In the genomic region with DNA sequence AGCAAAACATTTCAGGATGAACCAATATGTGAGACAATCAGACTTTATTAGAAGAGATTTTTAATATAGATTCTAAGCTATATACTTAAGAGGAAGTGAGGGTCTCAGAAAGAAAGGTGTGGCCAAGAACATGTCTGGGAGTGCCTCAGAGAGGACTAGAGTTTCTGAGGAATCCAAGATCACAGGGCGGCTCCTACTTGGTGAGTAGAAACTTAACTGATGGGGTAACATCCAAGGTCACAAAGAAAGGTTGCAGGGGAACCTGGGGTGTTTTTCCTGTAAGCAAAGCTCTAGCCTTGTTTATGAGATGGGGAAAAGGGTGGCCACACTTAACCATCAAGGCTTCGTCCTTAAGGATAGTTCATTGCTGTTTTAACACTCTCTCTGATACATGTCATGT, we compare ENCODE assay signal across 17 mouse cellular contexts.
"Had no signal": no experiment of that assay in that cellular context is flagged by ENCODE, and none has a peak within 500 bp of the region (broad histone marks: within the 10 kb centered on the region; RNA-seq: fewer than 3 reads in every experiment).

No protein-coding gene starts in this region.

- H3K4me2 ChIP-seq: lung, embryonic 14.5 days; midbrain, embryonic 12.5 days; neural tube, embryonic 13.5 days; neural tube, embryonic 15.5 days; stomach, embryonic 15.5 days had no signal

- H3K27me3 ChIP-seq: liver, embryonic 15.5 days; midbrain, embryonic 12.5 days; neural tube, embryonic 13.5 days; neural tube, embryonic 15.5 days; stomach, embryonic 15.5 days had no signal

- H3K36me3 ChIP-seq: liver, embryonic 15.5 days; midbrain, embryonic 10.5 days; midbrain, embryonic 12.5 days; neural tube, embryonic 13.5 days; neural tube, embryonic 15.5 days; stomach, embryonic 15.5 days had no signal

- H3K9me3 ChIP-seq: liver, embryonic 15.5 days; midbrain, embryonic 10.5 days; midbrain, embryonic 12.5 days; neural tube, embryonic 13.5 days; neural tube, embryonic 15.5 days; stomach, embryonic 15.5 days had no signal

- H3K27ac ChIP-seq: liver, embryonic 15.5 days; midbrain, embryonic 10.5 days; midbrain, embryonic 12.5 days; neural tube, embryonic 13.5 days; neural tube, embryonic 15.5 days; stomach, embryonic 15.5 days; stomach, postnatal 0 days had no signal

- H3K9ac ChIP-seq: liver, embryonic 15.5 days; lung, embryonic 14.5 days; midbrain, embryonic 12.5 days; neural tube, embryonic 13.5 days; neural tube, embryonic 15.5 days; stomach, embryonic 15.5 days had no signal

- DNase-seq: lung, adult 18-20 months; lung, embryonic 14.5 days; lung, postnatal 10 days; lung, postnatal 4 days; midbrain, embryonic 14.5 days; right cerebral cortex, postnatal 14 days; thymus, adult 18-20 months; thymus, postnatal 14 days; thymus, postnatal 36 days had no signal

- ATAC-seq: midbrain, embryonic 16.5 days had no signal

- H3K4me3 ChIP-seq: liver, embryonic 15.5 days; midbrain, embryonic 10.5 days; midbrain, embryonic 12.5 days; neural tube, embryonic 13.5 days; neural tube, embryonic 15.5 days; stomach, embryonic 15.5 days had no signal
